Mouse (Mus musculus) myocyte (in vitro differentiated cells): ENCODE measurements around the gene Srsf1. TPM values are rescaled to one million over a fixed set of nuclear protein-coding genes. Genes with fewer than 3 reads are reported as not detected.

ENCODE experiments used
- H3K27me3 ChIP-seq: one replicate; pipeline ENCODE4 v1.6.1; 2011; ENCODE audit not compliant: control insufficient read depth, insufficient read depth, insufficient read length
- H3K36me3 ChIP-seq: one replicate; pipeline ENCODE4 v1.6.1; 2011; ENCODE audit not compliant: control insufficient read depth, insufficient read depth
- H3K4me2 ChIP-seq: one replicate; pipeline ENCODE4 v1.6.1; 2011; ENCODE audit warnings: low read depth, control low read depth
- H3K4me3 ChIP-seq: one replicate; pipeline ENCODE4 v1.5.1; 2011; ENCODE audit warnings: mild to moderate bottlenecking, control low read depth, moderate library complexity
- H3K79me2 ChIP-seq: one replicate; pipeline ENCODE4 v1.6.1; 2011; ENCODE audit not compliant: control insufficient read depth, insufficient read depth
- H3ac ChIP-seq: one replicate; pipeline ENCODE4 v1.6.1; 2011; ENCODE audit not compliant: control insufficient read depth, insufficient read length
- CEBPB ChIP-seq: IDR thresholded peaks from 2 replicates; pipeline ENCODE4 v1.6.1; 2011; ENCODE audit warnings: mild to moderate bottlenecking, moderate library complexity; ENCODE audit not compliant: poor library complexity, insufficient read depth, severe bottlenecking
- E2F4 ChIP-seq: IDR thresholded peaks from one replicate; pipeline ENCODE4 v1.6.1; 2011; ENCODE audit warnings: mild to moderate bottlenecking, control low read depth, moderate library complexity; ENCODE audit not compliant: insufficient read depth
- MAX ChIP-seq: IDR thresholded peaks from one replicate; pipeline ENCODE4 v1.6.1; 2011; ENCODE audit warnings: low read depth, mild to moderate bottlenecking, control low read depth
- MYOD1 ChIP-seq, 3 experiments: IDR thresholded peaks; one replicate each; pipeline ENCODE4 v1.6.1; 2011; ENCODE audit warnings: control low read depth in 2 of 3, low read depth in 2 of 3, mild to moderate bottlenecking in 2 of 3, moderate library complexity in 1 of 3; ENCODE audit not compliant: insufficient read length in 2 of 3, control insufficient read depth in 1 of 3
- MYOG ChIP-seq, 3 experiments: IDR thresholded peaks; one replicate each; pipeline ENCODE4 v1.6.1; 2011; ENCODE audit warnings: control low read depth in 2 of 3, low read depth in 2 of 3, mild to moderate bottlenecking in 2 of 3; ENCODE audit not compliant: insufficient read length in 2 of 3, control insufficient read depth in 1 of 3, insufficient read depth in 1 of 3
- POLR2A ChIP-seq: IDR thresholded peaks from one replicate; pipeline ENCODE4 v1.6.1; 2011; ENCODE audit warnings: low read depth, mild to moderate bottlenecking, control low read depth, moderate library complexity; ENCODE audit not compliant: insufficient read length
- POLR2AphosphoS2 ChIP-seq: IDR thresholded peaks from one replicate; pipeline ENCODE4 v1.6.1; 2011; ENCODE audit warnings: low read depth, control low read depth; ENCODE audit not compliant: insufficient read length
- REST ChIP-seq: IDR thresholded peaks from one replicate; pipeline ENCODE4 v1.6.1; 2011; ENCODE audit warnings: mild to moderate bottlenecking, control low read depth, moderate library complexity; ENCODE audit not compliant: insufficient read depth, insufficient read length
- SRF ChIP-seq: IDR thresholded peaks from one replicate; pipeline ENCODE4 v1.6.1; 2011; ENCODE audit warnings: low read depth; ENCODE audit not compliant: control insufficient read depth, insufficient read length
- TCF12 ChIP-seq: IDR thresholded peaks from one replicate; pipeline ENCODE4 v1.6.1; 2011; ENCODE audit warnings: mild to moderate bottlenecking, control low read depth; ENCODE audit not compliant: poor library complexity, insufficient read depth, severe bottlenecking
- TCF3 ChIP-seq: IDR thresholded peaks from one replicate; pipeline ENCODE4 v1.6.1; 2011; ENCODE audit warnings: low read depth, control low read depth; ENCODE audit not compliant: insufficient read length
- USF1 ChIP-seq: IDR thresholded peaks from one replicate; pipeline ENCODE4 v1.6.1; 2011; ENCODE audit warnings: low read depth, mild to moderate bottlenecking, control low read depth, moderate library complexity
- polyA plus RNA-seq: library from polyadenylated mRNA; unstranded; fragments of >200 nt; fragmentation: generic; extraction: Trizol; gene quantifications from one replicate; pipeline ENCODE4 v1.2.1, GENCODE M21; 2012; ENCODE audit warnings: missing spikeins

Srsf1 gene
- polyA plus RNA-seq, 1 experiment: 69.9 TPM

DNA sequence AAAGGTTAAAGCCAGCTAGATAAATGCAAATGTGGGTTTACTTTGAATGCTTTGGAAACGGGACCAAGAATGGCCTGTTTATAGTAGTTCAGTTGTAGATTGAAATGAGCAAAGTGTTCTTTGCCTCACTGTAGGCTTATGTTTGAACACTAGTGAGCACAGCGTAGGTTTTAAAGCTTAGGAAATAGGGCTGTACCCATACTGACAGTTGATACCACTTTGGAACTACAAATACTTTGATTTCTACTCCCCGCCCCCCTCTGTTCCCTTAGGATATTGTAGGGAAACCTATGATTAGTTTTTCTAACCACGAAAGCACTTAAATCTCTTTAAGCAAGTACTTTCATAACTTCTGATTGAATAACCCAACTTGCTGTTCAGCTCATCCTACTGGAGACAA is 5.5 kb downstream of the Srsf1 start:
- Histone ChIP-seq H3K79me2 (peaks cover 48% of the 10 kb centered on the region), H3K4me2 (no peak overlapping the region), H3K4me3 (no peak overlapping the region), H3K36me3 (peaks cover 56% of the 10 kb centered on the region), H3ac (no peak overlapping the region), H3K27me3 (no peaks in the 10 kb centered on the region)
- TF ChIP-seq MAX: no peak
- TF ChIP-seq CEBPB: no peak
- no peak for TF ChIP-seq REST
- no peak for TF ChIP-seq MYOG (IDR thresholded peaks at IDR 0.05; ENCODE audit: control insufficient read depth in 1 of 3, insufficient read depth in 1 of 3, insufficient read length in 2 of 3, low read depth in 2 of 3)
- TF ChIP-seq E2F4: no peak
- TF ChIP-seq POLR2AphosphoS2: no peak
- TF ChIP-seq TCF3: no peak

DNA sequence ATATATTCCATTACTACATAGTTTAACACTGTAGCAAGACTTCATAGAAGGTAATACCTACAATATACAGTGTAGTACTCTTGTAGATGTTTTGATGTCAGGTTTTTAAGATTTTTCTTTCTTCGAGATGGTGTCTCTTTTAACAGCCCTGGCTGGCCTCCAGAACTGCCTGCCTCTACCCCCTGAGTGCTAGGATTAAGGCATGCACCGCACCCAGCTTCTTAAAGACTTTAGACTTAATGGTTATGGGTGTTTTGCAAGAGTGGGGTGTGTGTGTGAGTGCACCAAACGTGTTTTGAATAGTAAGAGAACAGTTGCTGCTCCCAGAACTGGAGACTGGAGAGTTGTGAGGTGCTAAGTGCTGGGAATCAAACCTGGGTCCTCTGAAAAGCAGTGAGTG is 6.6 kb downstream of the Srsf1 start:
- Histone ChIP-seq H3K27me3 (no peaks in the 10 kb centered on the region), H3ac (no peak overlapping the region), H3K4me2 (no peak overlapping the region), H3K36me3 (peaks cover 55% of the 10 kb centered on the region), H3K4me3 (no peak overlapping the region), H3K79me2 (peaks cover 36% of the 10 kb centered on the region)
- TF ChIP-seq E2F4: no peak
- no peak for TF ChIP-seq POLR2A
- TF ChIP-seq CEBPB: no peak
- no peak for TF ChIP-seq MYOD1 (IDR thresholded peaks at IDR 0.05; ENCODE audit: control insufficient read depth in 1 of 3, insufficient read length in 2 of 3, low read depth in 2 of 3)
- no peak for TF ChIP-seq REST
- TF ChIP-seq MAX: no peak
- no peak for TF ChIP-seq SRF
- TF ChIP-seq MYOG (IDR thresholded peaks at IDR 0.05; ENCODE audit: control insufficient read depth in 1 of 3, insufficient read depth in 1 of 3, insufficient read length in 2 of 3, low read depth in 2 of 3): no peak
- no peak for TF ChIP-seq USF1
- no peak for TF ChIP-seq POLR2AphosphoS2
- TF ChIP-seq TCF12: no peak
- TF ChIP-seq TCF3: no peak

DNA sequence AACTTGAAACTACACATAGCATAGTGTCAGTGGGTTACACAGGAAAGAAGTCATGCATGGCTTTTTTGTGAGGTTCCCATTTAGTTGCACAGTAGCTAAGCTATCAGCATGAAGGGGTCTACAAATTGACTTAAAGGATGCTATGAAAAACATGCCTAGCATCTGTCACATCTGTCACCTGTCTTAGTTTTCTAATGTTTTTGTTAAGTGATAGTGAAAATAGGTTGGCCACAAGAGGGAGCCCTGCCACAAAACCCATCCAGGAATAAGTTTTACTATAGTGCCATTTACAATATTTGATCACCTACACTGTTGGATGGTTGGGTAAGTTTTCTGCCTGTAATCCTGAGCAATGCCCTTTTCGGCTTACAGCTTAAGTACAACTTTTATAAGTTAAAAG is 7.4 kb downstream of the Srsf1 start:
- H3K4me2 ChIP-seq: no peak overlapping the region
- H3K36me3 ChIP-seq: peaks cover 47% of the 10 kb centered on the region
- TF ChIP-seq POLR2AphosphoS2: no peak
- no peak for TF ChIP-seq TCF12
- no peak for TF ChIP-seq REST
- no peak for TF ChIP-seq CEBPB
- no peak for TF ChIP-seq SRF
- no peak for TF ChIP-seq MYOG (IDR thresholded peaks at IDR 0.05; ENCODE audit: control insufficient read depth in 1 of 3, insufficient read depth in 1 of 3, insufficient read length in 2 of 3, low read depth in 2 of 3)
- no peak for TF ChIP-seq TCF3
- no peak for TF ChIP-seq USF1
- TF ChIP-seq MYOD1 (IDR thresholded peaks at IDR 0.05; ENCODE audit: control insufficient read depth in 1 of 3, insufficient read length in 2 of 3, low read depth in 2 of 3): no peak
- no peak for TF ChIP-seq E2F4
- TF ChIP-seq MAX: no peak
- no peak for TF ChIP-seq POLR2A

DNA sequence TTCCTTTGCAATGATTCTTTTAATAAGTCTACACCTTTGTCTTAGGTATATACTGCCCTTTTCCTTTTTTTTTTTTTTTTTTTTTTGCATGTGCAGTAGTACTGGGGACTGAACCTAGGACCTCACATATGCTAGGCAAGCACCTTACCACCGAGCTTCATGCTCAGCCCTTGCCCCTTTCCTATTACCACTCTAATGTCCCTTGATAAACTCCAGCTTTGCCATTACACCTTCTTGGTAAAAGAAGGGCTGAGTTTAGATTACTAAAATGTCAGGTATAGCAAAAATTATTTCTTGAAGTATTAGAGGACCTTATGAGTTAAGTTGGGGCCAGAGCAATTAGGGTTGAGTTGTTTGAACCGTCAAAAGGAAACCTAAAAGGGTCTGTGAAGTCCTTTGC is 8.6 kb downstream of the Srsf1 start:
- Histone ChIP-seq H3ac (no peak overlapping the region), H3K4me2 (no peak overlapping the region), H3K4me3 (no peak overlapping the region), H3K36me3 (peaks cover 35% of the 10 kb centered on the region), H3K27me3 (no peaks in the 10 kb centered on the region), H3K79me2 (peaks cover 17% of the 10 kb centered on the region)
- TF ChIP-seq MAX: no peak
- TF ChIP-seq POLR2AphosphoS2: no peak

More for the DNA sequence above, 7.4 kb downstream of the Srsf1 start:
- no peak overlapping the region for H3K4me3 ChIP-seq
- H3ac ChIP-seq: no peak overlapping the region
- peaks cover 29% of the 10 kb centered on the region for H3K79me2 ChIP-seq
- H3K27me3 ChIP-seq: no peaks in the 10 kb centered on the region

DNA sequence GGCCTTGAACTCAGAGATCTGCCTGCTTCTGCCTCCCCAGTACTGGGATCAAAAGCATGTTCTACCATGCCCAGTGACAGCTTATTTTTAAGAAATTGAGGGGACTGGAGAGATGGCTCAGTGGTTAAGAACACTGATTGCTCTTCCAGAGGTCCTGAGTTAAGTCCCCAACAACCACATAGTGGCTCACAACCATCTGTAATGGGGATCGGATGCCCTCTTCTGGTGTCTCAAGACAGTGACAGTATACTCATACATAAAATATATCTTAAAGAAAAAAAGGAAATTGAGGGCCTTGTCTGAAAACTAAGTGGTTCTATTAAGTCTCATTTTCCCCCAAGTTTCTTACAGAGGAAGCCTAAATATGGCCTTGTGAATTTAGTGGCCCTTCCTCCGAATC is 10.6 kb downstream of the Srsf1 start:
- Histone ChIP-seq H3K4me2 (no peak overlapping the region), H3K79me2 (no peaks in the 10 kb centered on the region), H3ac (no peak overlapping the region), H3K36me3 (peaks cover 18% of the 10 kb centered on the region), H3K4me3 (no peak overlapping the region), H3K27me3 (no peaks in the 10 kb centered on the region)
- TF ChIP-seq SRF (no peak), CEBPB (no peak), TCF3 (no peak), MAX (no peak)

DNA sequence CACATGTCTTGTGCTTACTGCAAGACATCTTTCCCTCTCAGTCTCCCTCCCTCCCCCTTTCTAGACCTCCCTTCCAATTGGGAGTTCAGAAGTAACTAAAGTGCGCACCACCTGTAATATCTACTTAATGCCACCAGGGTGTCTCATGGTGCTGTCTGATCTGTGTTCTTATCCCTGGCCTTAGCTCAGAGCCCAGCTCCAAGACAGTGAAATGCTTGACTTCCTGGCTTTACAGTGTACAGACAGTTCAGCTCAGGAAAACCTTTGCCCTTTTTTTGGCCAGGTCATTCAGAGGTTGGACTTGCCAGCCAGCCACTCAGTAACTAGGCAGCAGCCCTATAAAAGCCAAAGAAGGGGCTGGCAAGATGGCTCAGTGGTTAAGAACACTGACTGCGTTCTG is 12.0 kb downstream of the Srsf1 start:
- peaks cover 6% of the 10 kb centered on the region for H3K36me3 ChIP-seq
- no peak overlapping the region for H3K4me2 ChIP-seq
- H3K27me3 ChIP-seq: no peaks in the 10 kb centered on the region

More for the DNA sequence above, 12.0 kb downstream of the Srsf1 start:
- H3ac ChIP-seq: no peak overlapping the region
- no peaks in the 10 kb centered on the region for H3K79me2 ChIP-seq
- TF ChIP-seq CEBPB: no peak
- TF ChIP-seq POLR2AphosphoS2: peak; percentile 39
- TF ChIP-seq MAX: no peak
- H3K4me3 ChIP-seq: no peak overlapping the region
